Mouse (Mus musculus) megakaryocyte, embryonic 14.5 days (primary cell): ENCODE measurements around the gene Jmjd6.

ENCODE experiments used
- FLI1 ChIP-seq: IDR thresholded peaks from 2 replicates; pipeline ENCODE4 v1.6.1; 2012; ENCODE audit warnings: low read length, inconsistent platforms, mixed read lengths
- GATA1 ChIP-seq: IDR thresholded peaks from 3 replicates; pipeline ENCODE4 v1.6.1; 2012; ENCODE audit warnings: mixed read lengths, low read length, inconsistent platforms, borderline replicate concordance

GRCm38 (mm10) chr11:116868129-116868528 lies 24.9 kb upstream of the Jmjd6 start:
- TF ChIP-seq FLI1 (no peak), GATA1 (no peak)
